Mouse (Mus musculus) brain, embryonic 14.5 days (tissue): Measurements from ENCODE around the gene Lnx1.

Source experiments
- CTCF ChIP-seq: fragments of 200-500 bp; IDR thresholded peaks from 2 replicates; pipeline ENCODE4 v1.5.1; 2012; ENCODE audit warnings: inconsistent platforms, mild to moderate bottlenecking, moderate library complexity, borderline replicate concordance; ENCODE audit not compliant: insufficient read depth, insufficient read length; ENCODE audit errors: extremely low read depth
- POLR2A ChIP-seq: fragments of 200-500 bp; IDR thresholded peaks from 2 replicates; pipeline ENCODE4 v1.6.1; 2012; ENCODE audit warnings: mild to moderate bottlenecking, inconsistent platforms, borderline replicate concordance; ENCODE audit not compliant: poor library complexity, insufficient read depth, insufficient read length, severe bottlenecking; ENCODE audit errors: extremely low read depth

GRCm38 (mm10) chr5:74677399-74678338, 25.0 kb downstream of the Lnx1 start:
- TF ChIP-seq CTCF (no peak), POLR2A (peak; percentile 18; the same call in 1 of the 2 replicates)
